Mouse (Mus musculus): ENCODE results near the gene Kifap3. TPM values are rescaled to one million over a fixed set of nuclear protein-coding genes. Genes with fewer than 3 reads are reported as not detected.

Gene Kifap3
- polyA plus RNA-seq, 1 experiment from 2014 or later: 18.6 TPM

- 66% methylated on average over 7 of the region's 7 CpGs for WGBS
- H3K4me1 ChIP-seq: peaks cover 27% of the 10 kb centered on the region
- H3K27ac ChIP-seq (replicated peaks): peak within 1 kb of the TSS; percentile 61
- peak within 1 kb of the TSS; percentile 96 for H3K9ac ChIP-seq
- no peaks in the 10 kb centered on the region for H3K27me3 ChIP-seq (replicated peaks)
- H3K4me3 ChIP-seq: peak within 1 kb of the TSS; percentile 95
- no peaks in the 10 kb centered on the region for H3K9me3 ChIP-seq
- H3K36me3 ChIP-seq: peaks cover 8% of the 10 kb centered on the region
- H3K4me2 ChIP-seq: peak within 1 kb of the TSS; percentile 88
- ATAC-seq (ENCODE audit: extremely low read depth, insufficient number of reproducible peaks, low FRiP score, low TSS enrichment): no peak
These were observed 149.5 kb downstream of the Kifap3 start, which contains the start of gene Scyl3 for GRCm38 (mm10) chr1:163928846-163929245. TSS of gene Scyl3 (plus strand) at chr1:163929100.

DNA sequence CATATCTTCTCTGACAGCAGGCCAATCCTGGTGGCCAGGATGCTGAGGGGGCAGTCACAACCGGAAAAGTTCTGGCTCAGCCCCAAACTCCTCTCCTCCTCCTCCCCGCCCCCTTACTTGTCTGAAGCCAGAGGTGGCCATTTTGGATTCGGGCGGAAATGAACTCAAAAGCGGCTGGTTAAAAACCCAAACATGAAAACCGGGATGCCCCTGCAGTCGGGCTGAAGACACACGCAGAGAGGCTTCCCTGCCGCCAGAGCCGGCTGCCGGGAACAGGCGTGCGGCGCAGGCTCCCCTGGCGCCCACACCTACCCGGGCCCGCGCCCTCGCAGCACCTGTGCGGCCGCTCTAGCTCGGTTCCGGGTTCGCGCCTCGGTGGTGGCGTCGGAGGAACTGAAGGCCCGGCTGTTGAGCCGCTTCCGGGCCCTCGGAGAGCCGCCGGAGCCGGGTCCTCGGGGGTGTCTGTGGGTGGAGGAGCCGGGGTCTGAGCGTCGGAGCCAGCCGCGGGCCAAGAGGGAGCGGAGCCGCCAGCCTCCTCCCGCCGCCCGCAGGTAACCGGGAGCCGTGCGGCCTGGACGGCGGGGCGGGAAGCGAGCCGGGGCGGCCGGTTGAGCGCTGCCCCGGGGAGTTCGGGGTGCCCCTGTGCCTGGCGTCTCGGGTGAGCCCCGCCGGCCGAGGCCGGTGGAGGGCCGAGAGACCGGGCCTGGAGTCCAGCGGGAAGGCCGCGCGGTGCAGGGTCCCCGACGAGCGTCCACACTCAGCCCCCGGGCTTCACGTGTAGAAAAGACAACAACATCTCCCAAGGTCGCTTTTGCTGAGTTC lies 150.5 kb downstream of the Kifap3 start:
- Histone ChIP-seq H3K4me1 (peaks cover 23% of the 10 kb centered on the region), H3K27ac (replicated peaks) (peak overlapping the region; percentile 61), H3K9me3 (no peaks in the 10 kb centered on the region), H3K27me3 (replicated peaks) (no peaks in the 10 kb centered on the region), H3K4me3 (peak overlapping the region; percentile 95), H3K4me2 (peak overlapping the region; percentile 88), H3K9ac (peak overlapping the region; percentile 96), H3K36me3 (peaks cover 18% of the 10 kb centered on the region)
- under 1% methylated on average over 75 of the region's 77 CpGs for WGBS
- peak; percentile 85 for ATAC-seq (ENCODE audit: extremely low read depth, insufficient number of reproducible peaks, low FRiP score, low TSS enrichment)

DNA sequence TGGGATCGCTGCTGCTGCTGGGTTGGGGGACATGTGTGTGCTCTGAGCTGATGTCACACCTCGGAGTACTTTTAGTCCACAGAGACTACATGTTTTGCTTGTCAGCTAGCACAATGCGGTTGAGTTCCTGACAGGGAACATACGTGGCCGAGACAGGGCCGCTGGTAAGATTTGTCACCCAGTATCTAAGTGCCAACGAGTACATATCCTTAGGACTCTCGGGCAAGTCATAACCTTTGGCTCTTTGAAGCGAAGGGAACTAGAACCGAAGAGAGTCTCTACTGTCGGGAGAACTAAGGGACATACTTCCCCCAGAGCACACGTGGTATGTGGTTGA lies 151.0 kb downstream of the Kifap3 start:
- Histone ChIP-seq H3K27me3 (replicated peaks) (no peaks in the 10 kb centered on the region), H3K9me3 (no peaks in the 10 kb centered on the region), H3K9ac (peak overlapping the region; percentile 96), H3K36me3 (peaks cover 23% of the 10 kb centered on the region), H3K4me1 (peaks cover 23% of the 10 kb centered on the region), H3K4me3 (peak overlapping the region; percentile 95), H3K4me2 (peak overlapping the region; percentile 88), H3K27ac (replicated peaks) (0 out of 2 replicates have a peak overlapping the region, but pooled peaks have one; percentile 61)
- WGBS: 5% methylated on average over 12 of the region's 12 CpGs
- no peak for ATAC-seq (ENCODE audit: extremely low read depth, insufficient number of reproducible peaks, low FRiP score, low TSS enrichment)

DNA sequence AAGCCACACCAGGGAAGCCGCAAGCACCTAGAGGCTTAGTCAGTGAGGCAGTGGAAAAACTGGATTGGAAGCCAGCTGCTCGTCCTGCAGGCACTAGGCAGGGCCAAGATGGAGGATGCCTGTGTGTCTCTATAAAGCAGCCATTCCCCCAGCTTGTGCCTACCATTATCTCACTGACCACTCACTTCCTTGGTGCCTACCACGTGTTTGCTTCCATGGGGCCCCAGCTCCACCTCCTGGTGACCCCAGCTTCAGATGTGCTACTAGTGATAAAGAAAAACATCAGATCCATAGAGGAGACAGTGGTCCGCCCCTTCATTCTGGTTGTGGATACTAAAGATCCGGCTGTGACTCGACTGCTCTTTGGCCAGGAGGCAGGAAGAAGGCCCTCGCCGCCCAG lies 152.4 kb downstream of the Kifap3 start:
- Histone ChIP-seq H3K27ac (replicated peaks) (no peak overlapping the region), H3K9me3 (no peaks in the 10 kb centered on the region), H3K27me3 (replicated peaks) (no peaks in the 10 kb centered on the region), H3K4me3 (no peak overlapping the region), H3K4me2 (peak overlapping the region; percentile 16; the same call in 1 of the 2 replicates), H3K4me1 (peaks cover 23% of the 10 kb centered on the region), H3K36me3 (peaks cover 37% of the 10 kb centered on the region), H3K9ac (no peak overlapping the region)
- WGBS: 72% methylated on average over 8 of the region's 8 CpGs
- no peak for ATAC-seq (ENCODE audit: extremely low read depth, insufficient number of reproducible peaks, low FRiP score, low TSS enrichment)

GRCm38 (mm10) chr1:163934591-163934990 lies 155.2 kb downstream of the Kifap3 start:
- Histone ChIP-seq H3K4me1 (peaks cover 16% of the 10 kb centered on the region), H3K9me3 (no peaks in the 10 kb centered on the region), H3K36me3 (peaks cover 59% of the 10 kb centered on the region), H3K4me3 (no peak overlapping the region), H3K4me2 (no peak overlapping the region), H3K27ac (replicated peaks) (no peak overlapping the region), H3K9ac (no peak overlapping the region), H3K27me3 (replicated peaks) (no peaks in the 10 kb centered on the region)
- no peak for ATAC-seq (ENCODE audit: extremely low read depth, insufficient number of reproducible peaks, low FRiP score, low TSS enrichment)
- 52% methylated on average over 2 of the region's 2 CpGs for WGBS

DNA sequence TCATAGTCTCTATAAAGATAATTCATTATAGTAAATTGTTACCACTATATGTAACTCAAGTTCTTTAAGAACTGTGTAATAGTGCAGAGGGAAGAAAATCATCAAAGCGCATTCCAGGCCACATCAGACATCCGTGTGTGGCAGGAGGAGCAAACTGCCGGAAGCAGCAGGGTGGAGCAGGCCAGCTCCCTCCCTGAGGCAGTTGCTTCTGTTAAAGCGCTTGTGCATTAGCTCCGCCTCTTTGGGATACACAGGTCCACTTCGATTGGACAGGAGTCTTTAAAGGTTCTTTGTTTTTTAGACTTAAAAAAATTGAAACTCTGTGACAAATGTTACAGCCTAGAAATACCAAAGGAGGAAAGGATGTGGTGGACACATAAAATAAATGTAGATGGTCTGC lies 162.7 kb downstream of the Kifap3 start:
- Histone ChIP-seq H3K27ac (replicated peaks) (no peak overlapping the region), H3K27me3 (replicated peaks) (no peaks in the 10 kb centered on the region), H3K4me2 (no peak overlapping the region), H3K4me1 (no peaks in the 10 kb centered on the region), H3K9ac (no peak overlapping the region), H3K36me3 (peaks cover 93% of the 10 kb centered on the region), H3K4me3 (no peak overlapping the region), H3K9me3 (no peaks in the 10 kb centered on the region)
- ATAC-seq (ENCODE audit: extremely low read depth, insufficient number of reproducible peaks, low FRiP score, low TSS enrichment): no peak
- WGBS: 74% methylated on average over 6 of the region's 6 CpGs

- no peak overlapping the region for H3K9ac ChIP-seq
- H3K27me3 ChIP-seq (replicated peaks): no peaks in the 10 kb centered on the region
- no peak overlapping the region for H3K4me3 ChIP-seq
- no peaks in the 10 kb centered on the region for H3K9me3 ChIP-seq
- ATAC-seq (ENCODE audit: extremely low read depth, insufficient number of reproducible peaks, low FRiP score, low TSS enrichment): no peak
- WGBS: 76% methylated on average over 2 of the region's 2 CpGs
- 0 out of 2 replicates have a peak, but pooled peaks cover 3% of the 10 kb centered on the region for H3K4me1 ChIP-seq
- no peak overlapping the region for H3K4me2 ChIP-seq
- peaks cover 91% of the 10 kb centered on the region for H3K36me3 ChIP-seq
- H3K27ac ChIP-seq (replicated peaks): no peak overlapping the region
These were observed 174.0 kb downstream of the Kifap3 start for GRCm38 (mm10) chr1:163953396-163953795.

DNA sequence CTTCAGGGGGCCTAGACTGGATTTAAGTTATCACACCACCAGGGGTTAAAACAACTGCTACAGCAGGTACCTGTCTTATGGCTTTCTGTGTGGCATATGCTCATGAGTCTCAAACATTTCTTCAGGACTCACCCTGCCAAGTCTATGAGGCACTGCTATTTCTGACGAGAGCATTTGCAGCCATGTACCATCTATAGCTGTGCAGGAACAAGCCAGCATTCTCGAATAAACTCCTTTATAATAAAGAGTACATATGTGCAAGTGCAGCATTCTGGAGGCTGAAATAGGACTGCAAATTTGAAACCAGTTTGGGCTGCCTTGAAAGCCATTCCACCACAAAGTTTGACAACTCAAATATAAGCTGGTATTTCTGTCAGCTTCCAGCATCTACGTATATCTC lies 178.7 kb downstream of the Kifap3 start:
- H3K27ac ChIP-seq (replicated peaks): no peak overlapping the region
- no peak for ATAC-seq (ENCODE audit: extremely low read depth, insufficient number of reproducible peaks, low FRiP score, low TSS enrichment)
- 83% methylated on average over 3 of the region's 3 CpGs for WGBS

GRCm38 (mm10) chr1:163964008-163964689 lies 184.8 kb downstream of the Kifap3 start:
- no peak for ATAC-seq (ENCODE audit: extremely low read depth, insufficient number of reproducible peaks, low FRiP score, low TSS enrichment)
- H3K36me3 ChIP-seq: peaks cover 61% of the 10 kb centered on the region
- H3K4me3 ChIP-seq: no peak overlapping the region
- H3K9ac ChIP-seq: no peak overlapping the region
- WGBS: 82% methylated on average over 10 of the region's 10 CpGs
- no peak overlapping the region for H3K4me2 ChIP-seq
- H3K9me3 ChIP-seq: no peaks in the 10 kb centered on the region
- no peaks in the 10 kb centered on the region for H3K4me1 ChIP-seq
- H3K27ac ChIP-seq (replicated peaks): no peak overlapping the region
- H3K27me3 ChIP-seq (replicated peaks): no peaks in the 10 kb centered on the region

More for the DNA sequence above, 178.7 kb downstream of the Kifap3 start:
- Histone ChIP-seq H3K4me3 (no peak overlapping the region), H3K36me3 (peaks cover 79% of the 10 kb centered on the region), H3K4me1 (no peaks in the 10 kb centered on the region), H3K9ac (no peak overlapping the region), H3K9me3 (no peaks in the 10 kb centered on the region), H3K27me3 (replicated peaks) (no peaks in the 10 kb centered on the region), H3K4me2 (no peak overlapping the region)

Data from heart, embryonic 13.5 days (tissue).